Mouse (Mus musculus): Measurements from ENCODE around the gene Glrx3. TPM values are rescaled to one million over a fixed set of nuclear protein-coding genes. Genes with fewer than 3 reads are reported as not detected.

Gene Glrx3
- polyA plus RNA-seq, 1 experiment from 2014 or later = 212 TPM

Other genes with a start within 250 kb of the Glrx3 start
- 6.4 and 6.7 TPM in 2 replicates for gene Ebf3, start 123.2 kb upstream of the Glrx3 start, polyA plus RNA-seq (2015; fragmentation: Nextera tagmentation; extraction: Ambion mirVana)
- 21.7 and 22.4 TPM in 2 replicates for gene 9430038I01Rik, start 26.9 kb upstream of the Glrx3 start, polyA plus RNA-seq (2015; fragmentation: Nextera tagmentation; extraction: Ambion mirVana)

Measured in embryonic facial prominence, embryonic 15.5 days (tissue).